In the genomic region with DNA sequence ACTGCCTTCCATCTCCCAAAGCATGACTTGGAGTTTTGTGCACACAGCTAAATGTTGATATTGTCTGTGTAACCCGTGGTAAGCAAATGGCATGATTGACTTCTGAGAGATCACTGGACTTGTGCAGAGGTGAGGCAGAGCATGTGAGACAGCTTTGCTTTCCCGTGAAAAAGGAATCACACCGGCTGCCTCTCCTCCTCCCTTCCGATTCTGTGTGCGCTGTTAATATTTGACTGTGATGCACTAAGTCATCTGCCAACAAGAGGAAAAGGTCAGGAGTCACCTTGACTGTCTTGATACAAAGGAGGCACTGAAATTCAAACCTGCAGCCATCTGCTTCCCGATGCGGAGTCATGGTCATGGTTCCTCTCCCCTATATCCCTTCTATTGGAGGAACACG, we compare ENCODE assay signal across 23 mouse cellular contexts.
"Had no signal": no experiment of that assay in that cellular context is flagged by ENCODE, and none has a peak within 500 bp of the region (broad histone marks: within the 10 kb centered on the region; RNA-seq: fewer than 3 reads in every experiment).

No protein-coding gene starts in this region.

- H3K36me3 ChIP-seq: limb, embryonic 10.5 days; limb, embryonic 13.5 days; midbrain, embryonic 12.5 days; midbrain, embryonic 15.5 days; neural tube, embryonic 12.5 days; neural tube, embryonic 15.5 days had no signal

- H3K9me3 ChIP-seq: limb, embryonic 10.5 days; limb, embryonic 13.5 days; midbrain, embryonic 12.5 days; midbrain, embryonic 15.5 days; neural tube, embryonic 12.5 days; neural tube, embryonic 15.5 days had no signal

- H3K4me2 ChIP-seq: limb, embryonic 13.5 days; lung, embryonic 14.5 days; midbrain, embryonic 12.5 days; midbrain, embryonic 15.5 days; neural tube, embryonic 12.5 days; neural tube, embryonic 15.5 days had no signal

- H3K4me1 ChIP-seq: limb, embryonic 10.5 days; limb, embryonic 13.5 days; midbrain, embryonic 12.5 days; midbrain, embryonic 15.5 days; neural tube, embryonic 12.5 days; neural tube, embryonic 15.5 days had no signal

- DNase-seq: layer of hippocampus, adult 9-11 months; liver; liver, postnatal 0 days; lung, embryonic 14.5 days; lung, postnatal 36 days; right cerebral cortex, adult 18-20 months; right cerebral cortex, postnatal 14 days; right cerebral cortex, postnatal 4 days; thymus, adult 2 months; thymus, postnatal 14 days had no signal

- H3K4me3 ChIP-seq: layer of hippocampus, adult 2 months; limb, embryonic 10.5 days; limb, embryonic 13.5 days; midbrain, embryonic 12.5 days; midbrain, embryonic 15.5 days; neural tube, embryonic 12.5 days; neural tube, embryonic 15.5 days had no signal

- H3K27ac ChIP-seq: hindbrain, postnatal 0 days; layer of hippocampus, adult 2 months; limb, embryonic 10.5 days; limb, embryonic 13.5 days; liver, embryonic 14.5 days; midbrain, embryonic 12.5 days; midbrain, embryonic 15.5 days; neural tube, embryonic 12.5 days; neural tube, embryonic 15.5 days; stomach, postnatal 0 days had no signal

- H3K27me3 ChIP-seq: limb, embryonic 13.5 days; midbrain, embryonic 12.5 days; midbrain, embryonic 15.5 days; neural tube, embryonic 12.5 days; neural tube, embryonic 15.5 days had no signal

- ATAC-seq: hindbrain, postnatal 0 days; inflammation-experienced regulatory T-cells, adult 6 months; intestine, embryonic 16.5 days; liver, postnatal 0 days; lung, postnatal 0 days; midbrain, embryonic 15.5 days had no signal

- H3K9ac ChIP-seq: limb, embryonic 13.5 days; liver, embryonic 14.5 days; liver, postnatal 0 days; lung, embryonic 14.5 days; midbrain, embryonic 12.5 days; midbrain, embryonic 15.5 days; neural tube, embryonic 12.5 days; neural tube, embryonic 15.5 days had no signal
